Mouse (Mus musculus): Measurements from ENCODE around the gene Pax7. TPM values are rescaled to one million over a fixed set of nuclear protein-coding genes. Genes with fewer than 3 reads are reported as not detected.
A peak's percentile ranks its signal among the peaks of the same experiment; 100 is the strongest.

The Pax7 gene
- polyA plus RNA-seq, 1 experiment from 2014 or later, result 0.43 TPM

- no peaks in the 10 kb centered on the region for H3K9me3 ChIP-seq
- H3K27ac ChIP-seq, result no peak overlapping the region
- peaks cover 20% of the 10 kb centered on the region for H3K4me1 ChIP-seq
- H3K4me3 ChIP-seq (replicated peaks), result no peak overlapping the region
- no peak for ATAC-seq (ENCODE audit: low FRiP score)
- H3K9ac ChIP-seq, result no peak overlapping the region
- H3K36me3 ChIP-seq (replicated peaks), result no peaks in the 10 kb centered on the region
- peaks cover 95% of the 10 kb centered on the region for H3K27me3 ChIP-seq
- no peak overlapping the region for H3K4me2 ChIP-seq
- 76% methylated on average over 9 of the region's 10 CpGs for WGBS
These were observed 33.8 kb downstream of the Pax7 start for GRCm38 (mm10) chr4:139799436-139800100.

DNA sequence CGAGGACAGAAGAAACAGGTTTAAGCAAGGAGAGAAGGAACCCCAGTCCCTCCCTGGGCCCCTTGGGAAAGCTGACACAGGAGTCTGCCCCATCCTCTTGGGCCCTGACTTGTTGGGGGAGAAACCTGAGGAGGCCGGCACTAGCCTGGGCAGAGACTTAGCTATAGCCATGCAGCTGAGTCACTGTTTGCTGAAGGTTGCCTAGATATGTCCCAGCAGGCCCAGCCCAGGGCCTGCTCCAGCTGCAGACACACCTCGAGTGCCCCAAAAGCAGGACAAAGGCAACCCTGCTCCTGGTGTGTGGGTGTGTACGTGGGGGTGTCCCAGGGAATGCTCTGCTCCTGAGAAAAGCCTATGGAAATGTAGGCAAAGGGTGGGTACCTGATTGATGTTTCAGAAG, 36.0 kb downstream of the Pax7 start:
- no peak for ATAC-seq (ENCODE audit: low FRiP score)
- Histone ChIP-seq H3K9me3 (no peaks in the 10 kb centered on the region), H3K9ac (no peak overlapping the region), H3K4me3 (replicated peaks) (no peak overlapping the region), H3K27ac (no peak overlapping the region), H3K36me3 (replicated peaks) (no peaks in the 10 kb centered on the region), H3K4me1 (peaks cover 13% of the 10 kb centered on the region), H3K27me3 (peaks cover 83% of the 10 kb centered on the region), H3K4me2 (no peak overlapping the region)
- WGBS, result 56% methylated on average over 4 of the region's 4 CpGs

- WGBS, result 40% methylated on average over 9 of the region's 9 CpGs
- Histone ChIP-seq H3K27me3 (peaks cover 81% of the 10 kb centered on the region), H3K27ac (no peak overlapping the region), H3K9me3 (no peaks in the 10 kb centered on the region), H3K4me3 (replicated peaks) (no peak overlapping the region), H3K9ac (no peak overlapping the region), H3K36me3 (replicated peaks) (no peaks in the 10 kb centered on the region), H3K4me1 (peaks cover 22% of the 10 kb centered on the region), H3K4me2 (no peak overlapping the region)
- no peak for ATAC-seq (ENCODE audit: low FRiP score)
These were observed 37.2 kb downstream of the Pax7 start for GRCm38 (mm10) chr4:139796115-139796514.

DNA sequence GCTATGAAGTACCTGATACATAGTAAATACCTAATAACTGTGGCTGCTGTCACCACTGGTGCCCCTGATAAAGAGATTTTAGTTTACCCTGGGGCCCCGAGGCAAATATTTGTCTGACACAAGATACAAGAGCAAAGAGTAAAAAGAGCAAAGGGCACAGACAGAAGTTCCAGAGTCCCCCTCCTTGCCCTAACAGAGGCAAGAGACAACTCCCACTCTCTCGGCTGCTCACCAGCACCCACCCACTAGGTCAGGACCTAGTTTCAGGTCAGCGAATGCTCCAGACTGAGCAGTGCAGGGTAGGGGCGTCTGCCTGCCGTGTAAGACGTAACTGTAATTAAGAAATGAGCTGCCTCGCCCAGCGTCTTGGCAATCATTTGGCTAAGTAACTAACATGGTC, 42.2 kb downstream of the Pax7 start:
- H3K27me3 ChIP-seq, result peaks cover 69% of the 10 kb centered on the region
- no peak overlapping the region for H3K4me3 ChIP-seq (replicated peaks)
- peaks cover 18% of the 10 kb centered on the region for H3K4me1 ChIP-seq
- H3K9me3 ChIP-seq, result no peaks in the 10 kb centered on the region
- no peaks in the 10 kb centered on the region for H3K36me3 ChIP-seq (replicated peaks)
- no peak overlapping the region for H3K9ac ChIP-seq
- ATAC-seq (ENCODE audit: low FRiP score), result no peak
- 67% methylated on average over 8 of the region's 8 CpGs for WGBS
- H3K4me2 ChIP-seq, result no peak overlapping the region
- no peak overlapping the region for H3K27ac ChIP-seq

DNA sequence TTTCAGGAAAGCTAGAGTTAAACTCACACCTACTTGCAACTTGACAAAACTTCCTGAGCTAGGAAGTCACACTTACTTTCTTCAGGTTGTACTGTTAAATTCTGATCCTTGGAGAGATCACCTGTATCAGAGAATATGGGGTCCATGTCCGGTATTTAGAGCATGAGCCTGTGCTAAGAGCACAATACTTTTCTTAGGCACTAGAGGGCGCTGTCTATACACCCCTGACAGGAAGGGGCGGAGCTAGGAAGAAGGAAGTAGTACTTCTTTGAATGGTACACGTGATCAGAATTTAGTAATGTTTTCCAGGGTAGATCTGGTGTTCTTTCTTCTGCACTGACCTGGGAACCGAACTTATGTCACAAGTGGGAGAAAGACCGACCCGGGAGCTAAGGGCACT, 43.6 kb downstream of the Pax7 start:
- Histone ChIP-seq H3K4me1 (peaks cover 14% of the 10 kb centered on the region; the same call in 1 of the 2 replicates), H3K27ac (no peak overlapping the region), H3K36me3 (replicated peaks) (no peaks in the 10 kb centered on the region), H3K9ac (no peak overlapping the region), H3K4me3 (replicated peaks) (no peak overlapping the region), H3K4me2 (no peak overlapping the region), H3K9me3 (no peaks in the 10 kb centered on the region), H3K27me3 (peaks cover 65% of the 10 kb centered on the region)
- ATAC-seq (ENCODE audit: low FRiP score), result no peak
- 78% methylated on average over 7 of the region's 7 CpGs for WGBS

DNA sequence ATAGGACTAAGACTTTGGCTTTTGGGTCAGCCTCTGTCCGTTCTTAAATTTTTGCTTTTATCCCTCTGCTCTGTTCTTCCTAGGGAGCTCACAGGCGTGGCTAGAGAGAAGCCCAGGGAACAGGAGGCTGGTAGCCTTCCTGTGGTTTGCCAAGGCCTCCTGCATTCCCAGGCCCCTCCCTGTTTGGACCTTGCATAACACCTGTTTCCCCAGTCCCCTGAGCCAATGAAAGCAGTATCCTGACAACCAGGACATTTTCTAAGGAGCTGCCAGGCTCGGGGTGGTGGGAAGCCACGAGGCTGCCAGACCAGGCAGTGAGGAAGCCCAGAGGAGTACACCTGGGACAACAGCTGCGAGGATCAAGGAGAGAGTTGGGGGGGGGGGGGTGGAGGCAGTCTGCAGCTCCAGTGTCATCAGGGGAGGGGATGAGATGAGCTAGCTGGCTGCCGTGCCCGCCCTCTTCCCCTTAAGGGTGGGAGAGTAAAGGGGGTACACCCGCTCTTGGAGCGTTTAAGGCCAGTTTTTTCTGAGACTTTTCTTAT, 50.3 kb downstream of the Pax7 start:
- Histone ChIP-seq H3K27me3 (peaks cover 71% of the 10 kb centered on the region), H3K4me1 (no peaks in the 10 kb centered on the region; the same call in 1 of the 2 replicates), H3K4me3 (replicated peaks) (no peak overlapping the region), H3K4me2 (no peak overlapping the region), H3K27ac (no peak overlapping the region), H3K9me3 (no peaks in the 10 kb centered on the region), H3K36me3 (replicated peaks) (no peaks in the 10 kb centered on the region), H3K9ac (no peak overlapping the region)
- 63% methylated on average over 9 of the region's 9 CpGs for WGBS
- ATAC-seq (ENCODE audit: low FRiP score), result no peak

DNA sequence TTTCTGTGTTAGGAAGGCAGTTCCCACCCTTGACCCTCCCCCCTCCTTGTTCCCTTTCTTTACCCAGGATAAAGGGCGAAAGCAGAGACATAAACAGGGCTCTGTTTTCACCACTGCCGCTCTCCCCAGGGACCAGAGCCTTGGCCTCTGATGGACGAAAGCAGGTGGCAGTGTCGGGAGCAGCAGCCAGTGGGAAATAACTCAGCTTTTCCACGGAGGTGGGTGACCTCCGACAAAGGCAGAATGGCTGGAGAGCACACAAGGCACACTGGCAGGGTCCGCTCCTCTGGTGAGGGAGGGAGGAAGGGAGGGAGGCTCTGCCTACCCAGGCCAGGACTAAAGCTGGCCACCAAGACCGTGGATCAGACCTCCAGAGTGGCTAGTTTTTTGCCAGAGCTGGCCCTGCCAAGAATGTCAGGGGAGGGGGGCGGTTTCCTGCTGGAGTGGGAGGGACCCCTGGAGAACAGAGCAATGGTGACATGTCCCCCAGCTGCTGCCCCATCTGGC, 62.1 kb downstream of the Pax7 start:
- no peak overlapping the region for H3K9ac ChIP-seq
- H3K4me1 ChIP-seq, result peaks cover 38% of the 10 kb centered on the region
- ATAC-seq (ENCODE audit: low FRiP score), result 0 out of 2 replicates have a peak, but pooled peaks have one; percentile 53
- H3K27me3 ChIP-seq, result peaks cover 70% of the 10 kb centered on the region
- H3K4me3 ChIP-seq (replicated peaks), result no peak overlapping the region
- H3K4me2 ChIP-seq, result peak overlapping the region; percentile 22; the same call in 1 of the 2 replicates
- 5% methylated on average over 9 of the region's 9 CpGs for WGBS
- H3K36me3 ChIP-seq (replicated peaks), result no peaks in the 10 kb centered on the region
- no peak overlapping the region for H3K27ac ChIP-seq
- no peaks in the 10 kb centered on the region for H3K9me3 ChIP-seq

- Histone ChIP-seq H3K9ac (no peak overlapping the region), H3K4me1 (peaks cover 47% of the 10 kb centered on the region), H3K27ac (no peak overlapping the region), H3K9me3 (no peaks in the 10 kb centered on the region), H3K27me3 (peaks cover 84% of the 10 kb centered on the region), H3K4me2 (no peak overlapping the region), H3K4me3 (replicated peaks) (no peak overlapping the region), H3K36me3 (replicated peaks) (no peaks in the 10 kb centered on the region)
- no peak for ATAC-seq (ENCODE audit: low FRiP score)
- 18% methylated on average over 5 of the region's 5 CpGs for WGBS
These were observed 65.5 kb downstream of the Pax7 start for GRCm38 (mm10) chr4:139767823-139768222.

- ATAC-seq (ENCODE audit: low FRiP score), result no peak
- peaks cover 87% of the 10 kb centered on the region for H3K27me3 ChIP-seq
- 4% methylated on average over 18 of the region's 18 CpGs for WGBS
These were observed 66.1 kb downstream of the Pax7 start for GRCm38 (mm10) chr4:139767115-139767718.

DNA sequence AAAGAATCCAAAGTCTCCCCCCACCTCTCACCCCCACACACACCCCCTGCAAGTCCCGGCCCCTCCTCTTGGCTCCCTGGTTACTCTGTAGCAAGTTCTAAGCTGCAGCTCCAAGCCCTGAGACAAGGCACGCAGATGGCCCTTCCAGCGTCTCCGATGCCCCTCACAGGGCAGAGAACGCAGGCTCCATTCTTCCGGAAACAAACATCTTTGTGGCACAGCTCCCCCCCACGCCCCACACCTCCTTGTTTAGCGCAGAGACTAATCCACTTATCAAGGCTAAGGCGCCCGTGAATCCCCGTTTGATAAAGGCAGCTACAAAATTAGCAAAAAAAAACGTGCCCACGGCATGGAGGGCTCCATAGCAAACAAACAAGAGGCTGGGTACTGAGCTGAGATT, 71.4 kb downstream of the Pax7 start:
- Histone ChIP-seq H3K4me1 (peaks cover 70% of the 10 kb centered on the region), H3K4me3 (replicated peaks) (no peak overlapping the region), H3K36me3 (replicated peaks) (no peaks in the 10 kb centered on the region), H3K9ac (no peak overlapping the region), H3K9me3 (no peaks in the 10 kb centered on the region), H3K4me2 (0 out of 2 replicates have a peak overlapping the region, but pooled peaks have one; percentile 10), H3K27ac (no peak overlapping the region), H3K27me3 (peaks cover 87% of the 10 kb centered on the region)
- ATAC-seq (ENCODE audit: low FRiP score), result no peak
- 4% methylated on average over 13 of the region's 13 CpGs for WGBS

More at GRCm38 (mm10) chr4:139767115-139767718, 66.1 kb downstream of the Pax7 start:
- Histone ChIP-seq H3K36me3 (replicated peaks) (no peaks in the 10 kb centered on the region), H3K4me1 (peaks cover 52% of the 10 kb centered on the region), H3K4me2 (0 out of 2 replicates have a peak overlapping the region, but pooled peaks have one; percentile 10), H3K9ac (peak overlapping the region; percentile 45), H3K27ac (no peak overlapping the region), H3K4me3 (replicated peaks) (no peak overlapping the region), H3K9me3 (no peaks in the 10 kb centered on the region)

DNA sequence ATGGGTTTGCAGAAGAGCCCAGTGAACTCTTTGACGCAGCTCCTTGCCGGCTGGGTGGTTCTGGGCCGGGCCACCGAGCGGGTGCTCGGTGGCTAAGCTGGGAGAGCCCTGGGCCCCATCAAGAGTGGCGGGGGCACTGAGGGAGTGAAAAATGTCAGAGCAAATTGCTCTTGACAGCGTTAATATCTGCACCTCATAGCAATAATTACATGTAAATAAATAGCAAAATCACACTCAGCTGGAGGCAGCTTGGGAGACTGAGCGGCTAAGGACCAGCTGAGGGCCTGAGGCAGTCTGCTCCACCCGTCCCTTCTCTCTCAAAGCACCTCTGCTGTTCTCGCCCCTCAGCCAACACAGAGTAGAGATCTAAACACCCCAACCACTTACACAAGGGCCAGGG, 72.6 kb downstream of the Pax7 start:
- peaks cover 87% of the 10 kb centered on the region for H3K27me3 ChIP-seq
- H3K36me3 ChIP-seq (replicated peaks), result no peaks in the 10 kb centered on the region
- H3K4me1 ChIP-seq, result peaks cover 71% of the 10 kb centered on the region
- no peaks in the 10 kb centered on the region for H3K9me3 ChIP-seq
- peak overlapping the region; percentile 53; the same call in 1 of the 2 replicates for H3K27ac ChIP-seq
- no peak; the same call in 1 of the 2 replicates for ATAC-seq (ENCODE audit: low FRiP score)
- H3K4me2 ChIP-seq, result no peak overlapping the region
- no peak overlapping the region for H3K4me3 ChIP-seq (replicated peaks)
- WGBS, result 71% methylated on average over 11 of the region's 11 CpGs
- no peak overlapping the region for H3K9ac ChIP-seq

GRCm38 (mm10) chr4:139758512-139759340, 74.6 kb downstream of the Pax7 start:
- ATAC-seq (ENCODE audit: low FRiP score), result peak; percentile 66
- no peak overlapping the region for H3K4me3 ChIP-seq (replicated peaks)
- 8% methylated on average over 17 of the region's 17 CpGs for WGBS
- H3K9ac ChIP-seq, result no peak overlapping the region; the same call in 1 of the 2 replicates
- H3K4me1 ChIP-seq, result peaks cover 76% of the 10 kb centered on the region
- peak overlapping the region; percentile 81 for H3K27ac ChIP-seq
- peak overlapping the region; percentile 13 for H3K4me2 ChIP-seq
- H3K36me3 ChIP-seq (replicated peaks), result no peaks in the 10 kb centered on the region
- no peaks in the 10 kb centered on the region for H3K9me3 ChIP-seq
- peaks cover 80% of the 10 kb centered on the region for H3K27me3 ChIP-seq

Measured in forebrain, embryonic 12.5 days (tissue).